Mouse (Mus musculus) ZHBTc4 (cell line): ENCODE results near the gene Tacr2.

Experiments
- DNase-seq: peaks from one replicate; pipeline ENCODE4 v3.0.0-alpha.2; 2011; ENCODE audit warnings: low read depth, low spot score

Tacr2 gene

DNA sequence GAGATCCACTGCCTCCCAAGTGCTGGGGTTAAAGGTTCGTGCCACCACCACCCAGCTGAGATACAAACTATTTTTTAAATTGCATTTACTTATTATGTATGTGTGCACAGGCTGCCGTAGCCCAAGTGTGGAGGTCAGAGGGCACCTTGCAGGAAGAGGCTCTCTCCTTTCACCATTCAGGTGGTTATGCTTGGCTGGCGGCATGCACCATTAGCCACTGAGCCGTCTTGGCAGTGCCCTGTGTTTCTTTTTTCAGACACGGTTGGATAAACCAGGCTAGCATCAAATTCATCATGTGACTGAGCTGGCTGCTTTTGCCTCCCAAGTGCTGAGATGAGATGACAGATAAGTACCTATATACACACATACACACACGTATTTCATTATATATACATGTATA, 13.0 kb upstream of the Tacr2 start:
- no peak for DNase-seq

DNA sequence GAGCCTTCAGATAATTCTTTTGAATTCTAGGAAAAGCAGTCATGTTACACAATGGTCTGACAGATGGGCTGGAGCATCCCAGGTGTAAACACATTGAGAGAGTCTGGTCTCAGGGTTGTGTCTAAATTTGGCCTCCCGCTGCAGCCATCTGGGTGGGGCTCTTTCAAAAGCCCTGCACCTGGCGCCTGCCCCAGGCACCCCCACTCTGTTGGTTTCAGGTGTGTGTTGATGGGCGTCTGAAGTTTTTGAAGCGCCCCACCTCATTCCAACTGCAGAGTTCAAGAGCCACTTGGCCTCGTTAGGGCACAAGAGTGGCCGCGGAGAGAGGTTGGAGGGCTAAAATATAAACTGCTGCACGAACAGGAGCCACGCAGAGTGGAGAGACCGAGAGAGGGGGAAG, 9.9 kb upstream of the Tacr2 start:
- DNase-seq, result no peak

DNA sequence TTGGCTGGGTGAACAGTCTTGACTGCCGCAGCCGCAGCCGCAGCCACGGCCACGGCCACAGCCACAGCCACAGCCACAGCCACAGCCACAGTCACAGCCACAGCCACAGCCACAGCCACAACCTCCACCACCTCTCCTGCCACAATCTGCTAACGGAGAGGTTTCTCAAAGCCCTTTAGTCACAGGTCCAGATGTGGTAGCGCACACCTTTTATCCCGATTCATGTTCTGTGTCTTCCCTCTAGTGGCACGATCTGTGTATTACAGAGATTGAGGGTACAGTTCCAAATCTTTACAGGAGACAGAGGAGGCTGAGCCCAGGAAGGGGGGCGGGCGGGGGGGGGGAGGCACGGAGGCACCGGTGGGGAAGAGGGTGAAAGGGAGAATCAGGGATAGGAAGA, 9.3 kb upstream of the Tacr2 start:
- peak; percentile 88 for DNase-seq

GRCm38 (mm10) chr10:62244067-62244466, 8.2 kb upstream of the Tacr2 start:
- DNase-seq, result peak; percentile 31

GRCm38 (mm10) chr10:62247156-62247555, 5.1 kb upstream of the Tacr2 start:
- no peak for DNase-seq

DNA sequence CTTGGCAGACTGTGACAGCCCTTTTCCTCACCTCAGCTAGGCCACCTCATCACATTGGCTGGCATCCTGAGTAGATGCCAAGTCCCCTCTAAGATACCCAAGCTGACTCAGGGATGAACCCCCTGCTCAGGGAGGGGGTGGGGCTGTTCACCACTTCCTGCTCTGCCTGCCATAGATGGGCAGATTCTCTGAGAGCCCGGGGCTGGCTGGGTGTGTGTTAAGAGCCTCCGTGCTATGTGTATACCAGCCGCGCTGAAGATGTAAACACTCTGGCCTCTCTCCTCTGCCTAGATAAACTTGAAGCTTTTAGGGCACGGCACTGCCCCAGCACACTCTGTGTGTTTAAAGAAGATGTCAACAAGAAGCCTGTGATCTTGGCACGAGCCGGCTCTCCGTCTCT, 4.4 kb upstream of the Tacr2 start:
- DNase-seq, result no peak

DNA sequence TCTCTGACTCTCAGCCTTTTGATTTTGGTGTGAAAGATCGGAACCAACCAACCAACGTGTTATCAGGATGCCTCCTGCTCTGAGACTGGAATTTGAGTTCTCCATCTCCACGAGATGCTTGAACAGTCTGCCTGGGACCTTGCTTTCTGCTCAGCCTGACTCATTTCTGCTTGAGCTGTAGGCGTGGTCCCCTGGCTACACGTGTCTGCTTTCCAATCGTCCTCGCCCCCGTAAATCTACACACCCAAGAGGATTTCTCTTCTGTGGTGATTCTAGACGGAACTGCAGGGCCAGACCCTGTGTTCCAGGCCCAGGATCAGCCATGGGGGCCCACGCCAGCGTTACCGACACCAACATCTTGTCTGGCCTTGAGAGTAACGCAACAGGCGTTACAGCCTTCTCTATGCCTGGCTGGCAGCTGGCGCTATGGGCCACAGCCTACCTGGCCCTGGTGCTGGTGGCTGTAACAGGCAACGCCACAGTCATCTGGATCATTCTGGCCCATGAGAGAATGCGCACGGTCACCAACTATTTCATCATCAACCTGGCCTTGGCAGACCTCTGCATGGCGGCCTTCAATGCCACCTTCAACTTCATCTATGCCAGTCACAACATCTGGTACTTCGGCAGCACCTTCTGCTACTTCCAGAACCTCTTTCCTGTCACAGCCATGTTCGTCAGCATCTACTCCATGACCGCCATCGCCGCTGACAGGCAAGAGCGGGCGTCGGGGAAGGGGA, 428 bp downstream of the Tacr2 start:
- DNase-seq, result no peak

DNA sequence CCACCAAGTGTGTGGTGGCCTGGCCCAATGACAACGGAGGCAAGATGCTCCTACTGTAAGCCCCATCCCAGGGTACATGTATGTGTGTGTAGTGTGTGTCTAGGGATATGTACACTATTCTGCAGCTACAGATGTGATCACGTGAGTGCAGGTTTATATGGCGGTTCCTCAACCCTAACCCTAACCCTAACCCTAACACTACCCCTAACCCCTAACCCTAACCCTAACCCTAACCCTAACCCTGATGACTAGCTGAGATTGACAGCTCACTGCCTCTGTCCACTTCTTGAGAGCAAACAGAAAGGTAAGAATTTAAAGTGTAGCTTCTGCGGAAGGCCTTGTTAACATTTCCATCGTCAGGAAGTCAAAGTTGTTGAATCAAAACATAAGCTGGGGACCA, 6.1 kb downstream of the Tacr2 start:
- no peak for DNase-seq

DNA sequence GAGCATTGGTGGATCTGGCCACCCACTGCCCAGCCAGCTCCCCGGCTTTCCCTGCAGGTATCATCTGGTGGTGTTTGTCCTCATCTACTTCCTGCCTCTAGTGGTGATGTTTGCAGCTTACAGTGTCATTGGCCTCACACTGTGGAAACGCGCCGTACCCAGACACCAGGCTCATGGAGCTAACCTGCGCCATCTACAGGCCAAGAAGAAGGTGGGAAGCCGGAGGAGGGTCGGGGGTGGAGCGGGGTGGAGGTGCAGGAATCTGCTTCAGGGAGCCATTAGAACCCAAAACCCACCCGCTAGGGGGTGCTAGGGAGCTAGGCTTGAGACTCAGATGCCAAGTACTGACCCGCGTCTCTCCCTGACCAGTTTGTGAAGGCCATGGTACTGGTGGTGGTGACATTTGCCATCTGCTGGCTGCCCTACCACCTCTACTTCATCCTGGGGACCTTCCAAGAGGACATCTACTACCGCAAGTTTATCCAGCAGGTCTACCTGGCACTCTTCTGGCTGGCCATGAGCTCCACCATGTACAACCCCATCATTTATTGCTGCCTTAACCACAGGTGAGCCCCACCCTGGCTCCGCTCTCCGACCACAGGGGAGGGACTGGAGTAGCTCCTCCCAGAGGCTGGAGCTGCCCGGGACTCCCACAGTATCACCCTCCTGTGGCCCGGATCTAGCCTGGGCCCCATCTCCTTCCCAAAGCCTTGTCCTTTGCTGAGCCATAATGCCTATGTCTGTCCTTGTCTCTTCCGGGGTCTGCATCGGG, 9.1 kb downstream of the Tacr2 start:
- DNase-seq, result peak; percentile 98

DNA sequence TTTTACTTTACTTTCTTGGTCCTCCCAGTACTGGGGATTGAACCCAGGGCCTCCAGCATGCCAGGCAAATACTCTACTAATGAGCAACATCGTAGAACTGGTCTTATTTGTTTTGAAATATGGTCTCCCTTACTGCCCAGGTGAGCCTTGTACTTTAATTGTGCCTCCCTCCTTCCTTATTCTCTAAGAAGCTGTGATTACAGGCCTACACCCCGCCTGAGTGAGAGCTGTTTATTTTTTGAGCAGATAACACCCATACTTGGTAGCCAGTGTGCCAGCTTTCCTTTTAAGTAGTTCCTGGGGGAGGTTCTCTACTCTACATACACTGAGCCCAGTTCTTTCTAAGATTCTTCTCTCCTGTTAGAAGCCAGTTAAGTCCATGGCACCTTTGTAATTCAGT, 12.1 kb downstream of the Tacr2 start:
- no peak for DNase-seq

- no peak for DNase-seq
These were observed 17.0 kb downstream of the Tacr2 start for GRCm38 (mm10) chr10:62269278-62269677.

DNA sequence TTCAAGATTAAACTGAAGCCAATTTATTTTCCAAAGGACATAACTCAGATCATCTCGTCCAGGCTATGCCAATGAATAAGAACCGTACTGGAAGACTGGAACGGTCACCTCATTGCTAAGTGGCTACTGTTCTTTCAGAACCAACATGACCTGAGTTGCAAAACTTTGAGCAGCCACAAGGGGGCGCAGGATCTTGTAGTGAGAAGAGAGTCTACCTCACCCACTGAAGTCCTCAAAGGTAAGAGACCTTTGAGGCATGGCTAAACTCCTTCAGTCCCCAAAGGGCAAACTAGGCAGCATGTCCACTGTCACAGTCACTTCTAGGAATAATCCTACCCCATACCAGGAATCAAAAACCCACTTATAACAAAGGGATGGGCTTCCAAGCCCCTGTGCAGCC, 23.0 kb downstream of the Tacr2 start:
- DNase-seq, result peak; percentile 85

GRCm38 (mm10) chr10:62277499-62278293, 25.5 kb downstream of the Tacr2 start:
- DNase-seq, result no peak

DNA sequence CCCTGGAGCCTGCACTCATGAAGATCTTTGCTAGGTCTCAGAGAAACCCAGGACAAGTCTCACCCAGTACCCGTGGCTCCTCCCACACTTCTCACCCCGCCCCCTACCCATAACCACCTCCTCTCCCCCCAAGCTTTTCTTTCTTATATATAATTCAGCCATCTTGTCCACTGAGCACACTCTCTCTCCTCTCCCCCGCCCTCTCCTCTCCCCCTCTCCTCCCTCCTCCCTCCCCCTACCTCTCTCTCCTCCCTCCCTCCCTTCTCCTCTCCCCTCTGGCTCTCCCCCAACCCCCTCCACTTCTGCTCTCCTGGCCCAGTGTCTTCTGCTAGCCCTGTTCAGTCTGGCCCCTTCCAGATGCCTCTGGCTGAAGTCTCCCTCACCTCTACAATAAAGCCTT, 26.8 kb downstream of the Tacr2 start:
- DNase-seq, result peak; percentile 78

- no peak for DNase-seq
These were observed 27.4 kb downstream of the Tacr2 start for GRCm38 (mm10) chr10:62279671-62280070.

GRCm38 (mm10) chr10:62282782-62283181, 30.5 kb downstream of the Tacr2 start:
- DNase-seq, result peak; percentile 86

- peak; percentile 53 for DNase-seq
These were observed 31.1 kb downstream of the Tacr2 start for GRCm38 (mm10) chr10:62283206-62283792.

DNA sequence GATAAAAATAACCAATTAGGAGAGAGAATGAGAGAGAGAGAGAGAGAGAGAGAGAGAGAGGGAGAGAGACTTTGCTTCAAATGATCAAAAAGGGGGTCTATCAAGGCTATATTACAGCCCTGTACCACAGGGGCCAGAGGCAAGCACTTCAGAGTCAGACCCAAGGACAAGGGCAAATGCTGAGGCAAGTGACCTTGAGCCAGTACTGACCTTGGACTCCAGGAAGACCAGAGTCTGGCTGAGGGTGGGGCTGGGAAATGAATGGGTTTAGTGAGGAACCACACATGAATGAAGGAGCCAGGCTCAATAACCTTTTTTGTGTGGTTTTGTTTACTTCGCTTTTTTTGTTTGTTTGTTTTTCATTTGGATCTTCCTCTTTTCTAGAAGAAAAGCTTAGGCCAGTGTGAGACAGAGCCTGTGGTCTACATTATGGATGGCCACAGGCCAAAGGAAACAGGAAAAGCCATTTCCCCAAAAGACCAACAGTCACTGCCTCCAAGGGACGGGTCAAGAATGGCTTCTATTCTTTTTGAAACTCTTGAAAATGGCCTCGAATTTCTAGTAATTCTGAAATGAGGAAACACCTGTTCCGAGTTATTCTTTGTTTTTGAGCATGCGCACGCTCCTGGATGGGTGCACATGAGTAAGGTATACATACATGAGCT, 35.4 kb downstream of the Tacr2 start:
- peak; percentile 73 for DNase-seq

DNA sequence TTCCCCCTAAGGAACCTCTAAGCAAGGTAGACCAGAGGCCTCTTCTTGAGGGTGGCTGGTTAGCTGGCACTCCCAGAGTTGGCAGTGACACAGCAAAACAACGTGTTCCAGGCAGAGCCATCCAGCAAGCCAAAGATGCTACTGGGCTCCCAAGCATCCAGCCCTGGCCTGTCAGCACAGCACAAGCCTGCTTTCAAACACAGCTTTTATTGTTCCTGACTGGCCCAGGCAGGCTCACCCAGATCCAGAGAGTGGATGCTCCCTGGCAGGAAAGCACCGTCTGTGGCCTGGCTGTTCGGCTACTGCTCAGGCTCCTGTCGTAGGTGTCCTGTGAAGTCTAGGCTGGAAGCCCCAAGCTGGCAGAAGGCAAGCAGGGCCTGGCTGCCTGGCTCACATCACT, 41.9 kb downstream of the Tacr2 start:
- DNase-seq, result no peak

GRCm38 (mm10) chr10:62296086-62296872, 44.0 kb downstream of the Tacr2 start:
- DNase-seq, result peak; percentile 77
